Mouse (Mus musculus) naive thymus-derived CD4-positive, alpha-beta T cell, adult 2 months (primary cell): ENCODE data around the gene Cd72.

Experiments
- DNase-seq: peaks from one replicate; pipeline ENCODE4 v3.0.0-alpha.2; 2011; ENCODE audit warnings: low read depth

Gene Cd72

DNA sequence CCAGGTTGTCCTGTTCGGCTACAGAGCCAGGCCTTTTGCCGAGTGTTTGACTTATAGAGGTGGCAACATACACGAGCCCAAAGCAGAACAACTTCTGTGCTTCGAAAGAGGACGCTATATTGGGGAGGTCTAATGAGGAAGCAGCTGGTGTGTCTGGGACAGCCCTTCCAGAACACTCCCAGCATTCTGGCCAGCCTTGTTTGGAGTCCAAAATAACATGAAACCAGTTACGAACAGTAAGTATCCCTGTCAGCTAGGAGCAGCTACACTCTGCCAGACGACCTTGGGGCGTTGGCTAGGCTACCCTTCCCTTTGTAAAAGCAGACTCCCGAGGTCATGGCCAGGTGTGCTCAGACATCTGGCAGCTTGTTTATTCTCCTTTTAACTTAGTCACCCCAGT lies 52.2 kb downstream of the Cd72 start:
- DNase-seq: no peak

DNA sequence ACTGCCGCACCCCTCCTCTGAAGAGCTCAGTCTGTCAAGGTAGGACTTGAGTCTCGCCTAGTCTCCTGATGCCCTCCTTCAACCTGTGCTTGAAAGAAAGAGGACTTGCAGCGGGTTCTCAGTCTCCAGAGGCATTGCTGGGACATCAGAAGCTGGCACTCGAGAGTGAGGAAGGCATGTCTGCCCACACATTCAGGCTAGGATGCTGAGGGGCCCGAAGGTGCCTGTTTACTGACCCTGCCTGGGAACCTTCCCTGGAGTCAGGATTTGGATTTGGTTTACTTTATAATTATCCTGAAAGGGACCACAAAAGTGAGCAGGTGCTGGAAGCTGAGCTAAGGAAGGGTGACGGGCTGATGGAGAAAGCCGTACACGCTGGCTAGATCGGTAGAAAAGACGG lies 52.9 kb downstream of the Cd72 start:
- DNase-seq: no peak

DNA sequence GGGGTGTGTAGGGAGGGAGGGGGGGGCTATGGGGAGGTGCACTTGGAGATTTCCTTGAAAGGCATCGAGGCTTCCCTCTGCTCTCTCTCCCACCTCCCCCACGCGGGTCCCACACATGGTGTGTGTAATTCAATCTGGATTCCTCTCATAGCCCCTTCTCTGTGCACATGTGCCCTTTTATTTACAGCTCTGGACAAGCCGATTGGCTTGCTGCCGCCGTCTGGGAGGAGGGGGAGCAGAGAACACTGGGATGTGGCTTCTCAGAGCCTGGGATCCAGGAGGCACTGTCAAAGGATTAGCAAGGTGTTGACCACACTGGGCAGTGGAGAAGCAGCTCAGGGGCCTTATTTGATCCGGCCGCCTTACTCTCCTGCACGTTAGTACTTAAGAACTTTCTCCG lies 53.5 kb downstream of the Cd72 start:
- no peak for DNase-seq

DNA sequence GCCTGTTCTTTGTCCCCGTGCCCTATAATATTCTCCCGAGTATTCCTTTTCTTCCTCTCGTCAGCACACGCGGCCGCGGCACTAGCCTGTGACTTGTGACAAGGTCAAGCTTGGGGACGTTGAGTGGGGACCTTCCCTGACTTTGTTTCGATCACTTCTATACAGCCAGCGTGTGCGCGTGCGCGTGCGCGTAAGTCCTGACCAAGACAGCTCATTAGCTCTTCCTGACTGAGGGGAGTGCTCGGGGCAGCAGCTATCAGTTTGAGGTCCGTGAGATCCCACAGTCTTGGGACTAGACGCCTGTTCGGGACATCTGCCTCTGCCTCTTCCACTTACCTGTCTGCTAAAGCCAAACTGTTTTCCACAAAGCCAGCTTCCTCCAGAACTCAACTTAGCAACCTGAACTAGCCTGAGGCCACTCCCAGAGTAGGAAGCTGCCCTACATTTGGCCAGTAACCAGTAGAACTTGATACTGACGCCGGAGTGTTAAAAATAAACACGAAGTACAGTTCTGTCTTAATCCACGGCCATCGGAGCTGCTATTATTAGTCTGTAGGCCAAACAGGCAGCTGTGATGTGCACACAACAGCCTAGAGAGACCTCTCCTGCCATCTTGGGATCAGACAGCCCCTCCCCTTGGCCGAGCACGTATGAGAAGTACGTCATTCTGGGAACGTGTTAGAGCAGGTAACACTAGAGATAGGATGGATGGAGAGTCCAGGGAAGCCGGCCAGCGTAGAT lies 54.9 kb downstream of the Cd72 start:
- no peak for DNase-seq

DNA sequence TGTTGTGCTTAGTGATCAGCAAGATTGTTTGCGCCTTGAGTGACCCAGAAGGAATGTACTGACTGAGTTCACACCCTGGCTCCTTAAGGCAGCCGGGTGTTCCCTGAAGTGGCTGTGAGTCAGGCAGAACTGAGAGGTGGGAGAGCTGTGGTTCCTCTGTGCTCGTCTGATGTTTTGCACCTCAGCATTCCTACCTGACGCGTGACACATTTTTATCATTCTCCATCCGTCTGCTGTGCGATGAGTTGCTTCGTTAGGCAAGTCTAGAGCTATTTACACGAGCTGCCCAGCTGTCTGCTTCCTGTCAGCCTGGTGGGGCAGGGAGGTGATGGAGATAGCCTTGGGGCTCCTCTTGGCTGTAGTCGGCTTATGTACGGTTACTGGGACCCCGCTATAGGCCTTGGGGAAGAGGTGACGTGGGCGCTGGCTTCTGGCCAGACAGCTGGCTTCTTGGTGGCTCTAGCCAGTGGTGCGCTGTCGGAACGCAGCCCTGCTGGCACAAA lies 55.5 kb downstream of the Cd72 start:
- no peak for DNase-seq

DNA sequence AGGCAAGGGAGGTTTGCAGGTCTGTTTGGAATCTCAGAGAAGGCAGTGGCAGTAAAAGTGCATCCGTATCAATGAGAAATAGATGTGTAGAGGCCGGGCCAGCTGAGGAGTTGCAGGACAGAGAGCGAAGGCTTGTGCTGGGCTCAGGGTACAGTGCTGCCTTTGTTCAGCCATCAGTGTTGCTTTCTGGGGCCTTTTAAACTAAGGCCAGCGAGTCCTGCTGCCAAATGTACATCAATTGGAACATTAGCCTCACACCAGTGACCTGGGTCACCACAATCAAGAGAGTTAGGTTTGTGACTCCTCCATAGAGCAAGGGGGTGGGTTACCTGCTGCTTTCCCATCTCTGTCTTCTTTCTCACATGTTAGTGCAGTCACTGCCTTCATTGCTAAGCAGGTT lies 56.4 kb downstream of the Cd72 start:
- DNase-seq: no peak
